Mouse (Mus musculus) ovary, adult 18-20 months (tissue): ENCODE results near the gene Cacna1b.

ENCODE experiments used
- DNase-seq: peaks from one replicate; pipeline ENCODE4 v3.0.0; 2022; ENCODE audit warnings: low spot score, mixed read lengths

Gene Cacna1b

GRCm38 (mm10) chr2:24646452-24647146 is 116.4 kb downstream of the Cacna1b start:
- no peak for DNase-seq

GRCm38 (mm10) chr2:24642834-24643233 is 120.1 kb downstream of the Cacna1b start:
- no peak for DNase-seq

DNA sequence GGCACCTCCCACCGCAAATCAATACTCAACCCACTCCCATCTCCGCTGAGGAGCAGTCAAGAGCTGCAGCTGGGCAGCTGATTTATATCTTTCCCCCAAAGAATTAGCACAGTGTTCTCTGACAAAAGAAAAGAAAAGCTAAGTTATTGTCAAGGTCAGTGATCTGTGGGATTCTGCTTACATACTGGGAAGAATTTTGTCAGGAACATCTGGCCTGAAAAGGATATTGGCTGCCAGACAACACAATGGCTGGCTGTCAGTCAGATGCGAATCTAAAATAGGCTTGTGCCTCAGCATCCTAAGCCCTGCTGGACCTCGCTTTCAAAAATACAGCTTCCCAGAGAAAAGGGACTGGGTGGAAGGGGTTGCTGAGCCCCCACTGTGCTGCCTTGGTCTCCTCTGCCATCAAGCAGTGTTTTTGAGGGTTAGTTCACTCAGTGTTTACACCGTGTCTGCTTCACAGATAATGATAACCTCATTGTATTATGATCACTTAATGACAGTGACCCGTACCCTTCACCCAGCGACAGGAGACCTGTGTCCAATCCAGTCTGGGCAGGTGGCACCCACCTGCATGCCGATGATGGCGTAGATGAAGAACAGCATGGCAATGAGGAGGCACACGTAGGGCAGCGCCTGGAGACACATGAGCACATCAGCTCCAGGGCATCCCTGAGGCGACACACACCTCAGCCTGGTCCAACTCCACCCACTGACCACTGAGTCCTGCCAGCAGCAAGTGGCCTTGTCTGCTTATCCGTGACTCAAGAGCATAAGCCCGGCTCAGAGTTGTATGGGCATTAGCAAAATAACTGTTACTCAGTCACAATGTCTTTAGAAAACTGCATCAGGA is 124.6 kb downstream of the Cacna1b start:
- no peak for DNase-seq

GRCm38 (mm10) chr2:24633645-24634044 is 129.3 kb downstream of the Cacna1b start:
- no peak for DNase-seq

DNA sequence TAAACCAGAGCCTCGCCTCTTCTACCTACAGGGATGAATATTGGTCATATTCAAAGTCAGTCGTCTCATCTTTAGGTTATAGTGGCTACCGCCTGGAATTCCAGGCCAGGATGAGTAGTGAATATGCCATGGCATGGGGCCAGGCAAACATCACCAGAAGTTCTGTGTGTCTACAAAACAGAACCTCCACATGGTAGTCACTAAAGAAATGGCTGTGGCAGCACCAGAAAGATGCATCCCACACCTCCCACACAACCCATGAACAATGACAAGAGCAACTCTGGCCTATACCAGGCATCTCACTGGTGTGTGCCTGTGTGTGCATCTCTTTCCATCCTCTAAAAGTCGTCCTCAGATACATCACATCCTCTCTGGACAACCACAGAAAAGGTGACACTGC is 145.8 kb downstream of the Cacna1b start:
- DNase-seq: no peak

DNA sequence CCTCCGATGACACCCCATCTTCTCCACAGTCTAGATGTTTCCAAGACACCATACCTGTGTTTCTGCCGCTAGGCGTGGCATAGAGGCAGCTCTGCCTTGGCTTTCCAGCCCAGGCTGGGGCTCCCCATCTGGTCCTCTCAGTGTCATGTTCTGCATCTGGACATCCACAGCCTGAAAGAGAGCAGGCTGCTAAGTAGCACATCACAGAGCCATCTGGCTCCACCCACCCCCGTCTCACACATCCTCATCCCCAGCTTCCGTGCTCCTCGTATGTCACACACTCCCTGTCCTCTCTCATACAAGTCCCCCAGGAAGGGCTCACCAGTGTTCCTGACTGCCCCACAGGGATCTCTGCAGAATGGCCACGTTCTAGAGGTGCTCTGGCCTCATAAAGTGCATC is 153.2 kb downstream of the Cacna1b start:
- DNase-seq: no peak

GRCm38 (mm10) chr2:24608765-24609138 is 154.2 kb downstream of the Cacna1b start:
- DNase-seq: no peak

- DNase-seq: no peak
Observed at GRCm38 (mm10) chr2:24607905-24608764, 154.8 kb downstream of the Cacna1b start.

DNA sequence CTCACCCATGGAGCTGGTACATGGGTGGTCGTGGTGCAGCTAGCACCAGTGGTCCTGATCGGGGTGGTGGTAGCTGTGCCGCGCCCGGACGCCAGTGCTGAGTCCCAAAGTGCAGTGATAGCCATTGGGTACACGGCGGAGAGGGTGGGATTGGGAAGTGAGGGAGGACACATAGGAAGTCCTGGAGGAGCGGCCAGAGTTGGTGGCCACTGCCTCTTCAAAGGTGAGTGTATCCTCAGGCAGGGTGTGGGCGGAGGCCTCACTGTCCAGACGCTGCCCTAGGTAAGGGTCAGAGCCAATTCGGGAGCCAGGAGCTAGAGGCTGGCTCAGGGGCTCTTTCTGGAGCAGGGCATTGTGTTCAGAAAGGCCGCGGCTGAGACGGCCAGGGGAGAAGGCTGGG is 156.4 kb downstream of the Cacna1b start:
- DNase-seq: no peak

- no peak for DNase-seq
Observed at GRCm38 (mm10) chr2:24605096-24605495, 157.9 kb downstream of the Cacna1b start.

DNA sequence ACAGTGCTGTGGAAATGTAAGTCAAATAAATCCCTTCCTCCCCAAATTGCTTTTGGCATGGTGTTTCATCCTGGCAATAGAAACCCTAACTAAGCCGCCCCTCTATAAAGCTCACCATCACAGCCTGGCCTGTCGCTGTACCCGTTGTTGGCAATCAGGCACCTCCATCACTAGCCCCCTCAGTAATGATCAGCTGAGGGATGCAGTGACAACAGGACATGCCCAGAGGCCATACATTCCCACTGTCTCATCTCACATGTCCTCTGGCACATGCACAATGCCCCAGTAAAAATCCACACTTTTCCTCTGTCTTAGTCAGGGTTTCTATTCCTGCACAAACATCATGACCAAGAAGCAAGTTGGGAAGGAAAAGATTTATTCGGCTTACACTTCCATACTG is 173.5 kb downstream of the Cacna1b start:
- no peak for DNase-seq

GRCm38 (mm10) chr2:24587999-24588398 is 175.0 kb downstream of the Cacna1b start:
- no peak for DNase-seq

- DNase-seq: no peak
Observed at GRCm38 (mm10) chr2:24574616-24575015, 188.3 kb downstream of the Cacna1b start.

DNA sequence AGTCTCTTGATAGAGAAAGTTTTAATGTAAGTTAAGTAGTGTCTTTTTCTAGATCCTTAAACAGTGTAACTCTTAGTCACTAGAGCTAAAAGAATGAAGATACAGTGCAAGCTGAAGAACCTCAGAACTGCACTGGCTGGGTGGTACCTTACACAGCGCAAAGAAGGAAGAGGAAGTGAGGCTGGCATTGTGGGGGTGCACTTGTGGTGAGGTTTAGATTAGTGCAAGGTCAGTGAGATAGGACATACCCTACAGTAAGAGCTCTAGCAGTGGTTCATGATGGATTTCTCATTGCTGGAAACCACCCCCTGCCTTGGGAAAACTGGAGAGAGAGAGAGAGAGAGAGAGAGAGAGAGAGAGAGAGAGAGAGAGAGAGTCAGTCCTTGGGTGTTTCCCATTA is 192.0 kb downstream of the Cacna1b start:
- no peak for DNase-seq

GRCm38 (mm10) chr2:24568555-24568954 is 194.4 kb downstream of the Cacna1b start:
- DNase-seq: no peak

DNA sequence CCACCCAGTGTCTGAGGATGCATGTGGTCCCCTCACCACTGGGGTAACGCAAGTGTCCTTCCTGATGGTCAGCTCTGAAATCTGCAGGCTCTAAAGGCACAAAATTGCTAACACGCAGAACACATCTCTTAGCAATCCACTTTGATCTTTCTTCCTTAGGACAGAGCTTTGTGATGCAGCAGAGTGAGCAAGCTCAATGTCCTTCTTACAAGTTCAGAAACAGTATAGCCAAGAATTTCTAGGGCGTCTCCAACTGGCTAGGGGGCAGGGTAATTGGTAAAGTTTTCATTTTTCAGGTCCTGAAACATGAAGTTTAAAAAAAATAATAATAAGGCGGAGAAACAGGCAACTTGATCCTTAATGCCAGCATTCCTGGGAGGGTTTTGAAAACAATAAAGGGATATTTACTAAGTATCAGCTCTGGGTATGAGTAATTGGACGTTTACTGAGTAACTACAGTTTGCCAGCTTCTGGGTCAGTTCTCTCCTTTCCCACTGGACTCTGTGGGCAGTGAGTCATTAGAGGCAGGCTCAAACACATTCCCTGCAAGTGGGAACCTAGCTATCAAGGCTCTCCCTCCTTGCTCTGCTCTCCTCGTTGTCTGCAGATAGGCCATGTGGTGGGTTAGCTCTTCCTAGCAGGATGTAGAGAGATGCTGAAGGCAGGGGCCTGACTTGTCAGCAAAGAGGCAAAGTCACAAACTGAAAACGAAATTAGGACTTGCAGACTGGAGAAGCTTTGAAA is 200.2 kb downstream of the Cacna1b start:
- DNase-seq: no peak

- DNase-seq: no peak
Observed at GRCm38 (mm10) chr2:24561946-24562345, 201.0 kb downstream of the Cacna1b start.

- DNase-seq: no peak
Observed at GRCm38 (mm10) chr2:24560201-24560600, 202.8 kb downstream of the Cacna1b start.

DNA sequence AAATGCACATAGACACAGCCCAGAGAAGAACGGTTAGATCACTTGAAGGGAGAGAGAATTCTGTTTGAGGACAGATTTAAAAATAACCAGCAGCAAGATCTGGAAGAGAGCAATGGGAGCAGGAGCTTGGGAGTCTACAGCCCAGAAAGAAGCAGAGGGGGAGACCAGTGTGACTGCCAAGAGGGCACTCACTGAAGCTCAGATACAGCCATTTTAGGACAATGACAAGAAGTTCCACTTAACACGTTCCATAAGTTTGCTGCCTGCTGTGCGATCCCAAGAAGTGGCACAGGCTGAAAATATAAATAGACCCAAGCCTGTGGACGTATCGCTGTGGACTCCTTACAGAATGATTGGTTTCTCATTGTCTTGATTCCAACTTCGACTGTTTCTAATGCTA is 206.6 kb downstream of the Cacna1b start:
- DNase-seq: no peak

DNA sequence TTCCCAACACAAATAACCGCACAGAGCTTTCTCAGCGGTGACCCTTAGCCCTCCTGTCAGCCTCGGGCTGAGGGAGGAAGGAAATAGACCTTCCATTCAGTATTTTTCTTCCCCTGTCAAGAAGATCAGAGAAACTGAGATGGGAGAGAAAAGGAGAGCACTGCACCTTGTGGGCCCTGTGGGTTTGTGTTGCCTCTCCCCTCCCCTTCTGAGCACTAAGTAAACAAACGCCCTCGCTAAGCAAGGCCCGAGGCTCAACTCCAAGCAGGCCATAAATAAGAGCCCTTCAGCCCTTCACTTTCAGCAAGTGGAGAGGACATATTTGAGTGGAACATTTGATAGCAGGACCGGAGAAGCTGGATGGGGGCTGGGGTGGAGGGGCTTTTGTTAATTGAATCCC is 209.0 kb downstream of the Cacna1b start:
- DNase-seq: no peak
